Mouse (Mus musculus) urinary bladder, postnatal 36 days (tissue): ENCODE results near the gene Hoxb7.

Experiments used
- DNase-seq, 2 experiments: peaks; one replicate each; pipeline ENCODE4 v3.0.0; 2022; ENCODE audit warnings: low spot score in 2 of 2, mixed read lengths in 1 of 2

The Hoxb7 gene

GRCm38 (mm10) chr11:96284774-96285734, 1.4 kb upstream of the Hoxb7 start:
- no peak for DNase-seq

GRCm38 (mm10) chr11:96286739-96287385, 439 bp downstream of the Hoxb7 start:
- no peak for DNase-seq

GRCm38 (mm10) chr11:96287411-96287810, 988 bp downstream of the Hoxb7 start:
- no peak for DNase-seq

GRCm38 (mm10) chr11:96288455-96289221, 2.2 kb downstream of the Hoxb7 start:
- DNase-seq, result no peak

- no peak for DNase-seq
Observed at GRCm38 (mm10) chr11:96289293-96289692, 2.9 kb downstream of the Hoxb7 start.

GRCm38 (mm10) chr11:96289837-96290236, 3.4 kb downstream of the Hoxb7 start:
- DNase-seq, result no peak

- no peak for DNase-seq
Observed at GRCm38 (mm10) chr11:96290705-96291355, 4.4 kb downstream of the Hoxb7 start.

- DNase-seq, result peak in 1 of 2 experiments; percentile 76
Observed at GRCm38 (mm10) chr11:96291681-96292564, 5.5 kb downstream of the Hoxb7 start, which contains the start of gene Hoxb6. TSS of gene Hoxb6 (plus strand) at chr11:96292476.

GRCm38 (mm10) chr11:96292565-96293301, 6.3 kb downstream of the Hoxb7 start:
- DNase-seq, result no peak

GRCm38 (mm10) chr11:96293302-96293921, 7.0 kb downstream of the Hoxb7 start:
- DNase-seq, result no peak

GRCm38 (mm10) chr11:96294245-96295091, 8.0 kb downstream of the Hoxb7 start:
- DNase-seq, result peak in 1 of 2 experiments; percentile 82

- no peak for DNase-seq
Observed at GRCm38 (mm10) chr11:96295092-96295835, 8.8 kb downstream of the Hoxb7 start.

- DNase-seq, result no peak
Observed at GRCm38 (mm10) chr11:96296997-96297396, 10.6 kb downstream of the Hoxb7 start.

- DNase-seq, result no peak
Observed at GRCm38 (mm10) chr11:96297428-96297827, 11.0 kb downstream of the Hoxb7 start.

- no peak for DNase-seq
Observed at GRCm38 (mm10) chr11:96297968-96298635, 11.7 kb downstream of the Hoxb7 start.

- DNase-seq, result no peak
Observed at GRCm38 (mm10) chr11:96298895-96299667, 12.7 kb downstream of the Hoxb7 start.
